Mouse (Mus musculus): ENCODE results near the gene Igf2. TPM values are rescaled to one million over a fixed set of nuclear protein-coding genes. Genes with fewer than 3 reads are reported as not detected.

The Igf2 gene
- total RNA-seq (2017), result 0.21 TPM in 1 of 3 replicates, not detected in the others

DNA sequence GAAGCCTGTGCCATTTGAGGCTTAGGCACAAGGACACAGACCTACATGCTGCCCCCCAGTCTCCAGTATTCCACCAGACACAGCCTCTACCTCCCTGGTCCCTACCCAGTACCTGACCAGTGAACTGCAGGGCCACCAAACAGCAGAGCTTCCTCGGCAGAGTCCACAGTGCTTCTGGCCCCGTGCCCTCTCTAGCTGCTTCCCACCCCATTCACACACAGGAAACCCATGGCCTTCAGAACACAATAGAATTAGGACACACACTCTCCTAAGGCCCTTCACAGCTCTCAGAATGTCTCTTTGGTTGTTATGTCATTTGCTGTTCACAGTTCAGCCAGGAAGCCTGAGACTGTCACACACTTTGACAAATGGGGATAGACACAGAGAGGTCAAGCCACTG is at the start of gene Igf2:
TSS of gene Igf2 (minus strand) at position 158 of the 400 bp plus-strand sequence.
- ATAC-seq (replicated peaks; ENCODE audit: insufficient number of reproducible peaks, low FRiP score, low TSS enrichment, poor library complexity, severe bottlenecking), result no peak

DNA sequence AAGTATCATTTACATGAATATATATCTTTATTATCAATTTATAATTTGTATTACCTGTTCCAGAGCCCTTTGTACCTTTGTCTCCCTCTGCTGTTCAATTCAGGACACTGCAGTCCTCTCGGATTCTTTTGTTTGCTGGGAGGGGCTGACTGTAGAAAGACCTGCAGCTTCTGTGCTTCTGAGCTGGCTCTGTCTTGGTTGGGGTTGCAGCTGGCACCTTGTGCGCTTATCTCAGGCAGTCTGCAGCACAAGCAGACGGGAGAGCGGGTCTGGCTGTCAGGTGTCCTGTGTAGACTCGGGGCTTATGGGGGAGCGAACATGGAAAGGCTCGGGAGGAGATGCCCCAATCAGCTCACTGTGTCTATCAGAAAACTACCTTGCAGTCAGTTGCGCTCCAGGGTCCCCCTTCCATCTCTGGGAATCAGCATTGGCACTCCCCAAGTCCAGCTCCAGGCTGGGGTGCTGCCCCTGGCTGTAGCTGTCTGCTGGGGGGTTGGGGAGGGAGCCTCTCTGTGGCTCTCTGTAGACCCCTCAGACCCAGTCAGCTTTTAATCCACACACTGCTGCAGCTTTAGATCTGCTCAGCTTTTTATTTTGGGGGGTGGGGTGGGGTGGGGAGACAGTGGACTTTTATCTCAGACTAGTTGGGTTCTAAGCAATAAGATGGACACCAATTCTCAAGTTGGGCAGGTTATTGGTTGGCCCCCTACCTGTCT is 48.3 kb upstream of the Igf2 start:
- ATAC-seq (replicated peaks; ENCODE audit: insufficient number of reproducible peaks, low FRiP score, low TSS enrichment, poor library complexity, severe bottlenecking), result 0 out of 2 replicates have a peak, but pooled peaks have one; percentile 47

DNA sequence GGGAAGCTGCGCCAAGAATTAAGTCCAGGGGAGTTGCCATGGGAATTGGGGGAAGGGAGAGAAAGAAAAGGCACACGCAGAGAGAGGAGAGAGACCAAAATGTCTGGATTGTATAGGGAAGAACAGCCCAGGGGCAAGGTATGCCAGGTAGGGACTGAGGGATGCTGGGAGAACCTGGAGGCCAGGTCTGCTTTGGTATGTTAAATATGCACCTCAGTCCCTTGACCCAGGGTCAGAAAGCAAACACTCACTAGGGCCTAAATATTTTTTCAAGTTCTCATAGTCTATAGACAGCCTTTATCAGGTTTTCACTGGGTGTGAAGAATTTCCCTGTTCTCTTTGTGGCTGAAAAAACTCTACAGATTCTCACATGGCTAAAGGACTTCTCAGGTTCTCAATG is 40.3 kb upstream of the Igf2 start:
- ATAC-seq (replicated peaks; ENCODE audit: insufficient number of reproducible peaks, low FRiP score, low TSS enrichment, poor library complexity, severe bottlenecking), result no peak

DNA sequence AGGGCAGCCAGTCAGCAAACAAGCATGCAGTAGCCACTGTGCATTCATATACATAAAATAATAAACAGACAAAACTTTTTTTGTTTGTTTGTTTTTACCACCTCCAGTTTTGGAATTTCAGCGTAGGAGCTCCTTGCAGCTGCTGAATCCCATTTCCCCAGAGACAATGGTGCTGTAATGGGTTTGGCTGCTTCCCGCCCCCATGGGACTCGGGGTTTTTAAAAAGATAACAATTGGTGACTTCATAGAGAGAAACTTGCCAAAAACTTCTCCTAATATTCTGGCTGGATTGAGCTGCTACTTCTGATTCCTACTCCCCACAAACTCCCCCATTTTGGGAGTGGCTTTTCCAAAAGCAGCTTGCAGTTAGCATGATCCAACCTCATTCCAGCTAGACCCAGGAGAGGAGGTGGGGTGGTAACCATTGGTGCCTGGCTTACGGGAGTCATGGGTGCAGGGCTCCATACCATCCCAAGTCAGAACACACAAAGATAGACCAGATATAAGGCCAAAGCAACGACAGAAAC is 32.8 kb upstream of the Igf2 start:
- no peak for ATAC-seq (replicated peaks; ENCODE audit: insufficient number of reproducible peaks, low FRiP score, low TSS enrichment, poor library complexity, severe bottlenecking)

DNA sequence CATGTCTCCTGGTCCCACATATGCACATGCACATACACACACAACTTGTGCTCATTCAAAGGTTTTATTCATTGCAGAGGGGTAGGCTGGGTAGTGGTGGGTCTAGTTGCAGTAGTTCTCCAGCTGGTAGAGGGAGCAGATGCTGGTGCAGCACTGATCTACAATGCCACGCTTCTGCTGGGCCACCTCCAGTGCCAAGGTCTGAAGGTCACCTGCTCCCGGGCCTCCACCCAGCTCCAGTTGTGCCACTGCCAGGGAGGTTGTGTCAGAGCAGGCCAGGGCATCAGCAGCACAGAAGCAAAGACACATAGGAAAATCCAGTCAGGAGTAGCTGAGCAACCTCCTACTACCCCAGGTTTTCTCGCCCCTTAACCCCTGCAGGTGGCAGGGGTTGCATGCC is 12.0 kb upstream of the Igf2 start:
- no peak for ATAC-seq (replicated peaks; ENCODE audit: insufficient number of reproducible peaks, low FRiP score, low TSS enrichment, poor library complexity, severe bottlenecking)

DNA sequence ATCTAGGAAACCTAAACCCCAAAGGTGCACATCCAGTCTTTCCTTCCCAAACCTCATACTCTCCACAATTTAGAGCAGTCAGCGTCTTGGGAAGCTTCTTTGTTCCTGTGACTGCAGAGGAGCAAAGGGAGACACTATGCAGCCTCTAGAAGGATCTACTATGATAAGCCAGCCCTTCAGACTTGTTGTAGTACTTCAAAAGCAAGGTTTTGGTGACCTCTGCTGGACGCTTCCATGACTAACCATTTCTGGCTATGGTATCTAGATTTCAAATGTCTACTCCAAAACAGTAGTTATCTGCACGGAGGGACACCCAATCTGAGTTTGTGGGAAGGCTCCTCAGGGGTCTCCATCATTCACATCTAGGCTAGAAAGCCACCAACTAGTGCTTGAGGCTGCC is 9.0 kb upstream of the Igf2 start:
- no peak for ATAC-seq (replicated peaks; ENCODE audit: insufficient number of reproducible peaks, low FRiP score, low TSS enrichment, poor library complexity, severe bottlenecking)

DNA sequence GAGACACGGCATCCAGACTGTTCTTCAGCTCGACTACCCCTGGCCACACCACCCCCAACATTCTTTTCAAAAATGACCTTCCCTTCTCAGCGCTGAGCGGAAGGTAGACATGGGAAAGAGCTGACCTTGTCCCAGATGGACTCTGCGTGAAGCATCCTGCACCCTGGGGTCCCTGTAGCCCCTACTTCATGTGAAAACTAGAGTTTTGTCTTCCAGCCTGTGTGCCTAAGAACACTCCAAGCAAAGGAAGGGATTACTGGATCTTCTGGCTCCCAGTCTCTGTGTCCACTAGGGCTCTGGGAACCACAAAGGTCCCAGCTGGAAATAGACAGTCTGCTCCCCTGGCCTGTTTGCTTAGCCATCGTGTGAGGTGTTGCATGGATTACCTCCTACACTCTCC is 8.5 kb upstream of the Igf2 start:
- ATAC-seq (replicated peaks; ENCODE audit: insufficient number of reproducible peaks, low FRiP score, low TSS enrichment, poor library complexity, severe bottlenecking), result no peak

DNA sequence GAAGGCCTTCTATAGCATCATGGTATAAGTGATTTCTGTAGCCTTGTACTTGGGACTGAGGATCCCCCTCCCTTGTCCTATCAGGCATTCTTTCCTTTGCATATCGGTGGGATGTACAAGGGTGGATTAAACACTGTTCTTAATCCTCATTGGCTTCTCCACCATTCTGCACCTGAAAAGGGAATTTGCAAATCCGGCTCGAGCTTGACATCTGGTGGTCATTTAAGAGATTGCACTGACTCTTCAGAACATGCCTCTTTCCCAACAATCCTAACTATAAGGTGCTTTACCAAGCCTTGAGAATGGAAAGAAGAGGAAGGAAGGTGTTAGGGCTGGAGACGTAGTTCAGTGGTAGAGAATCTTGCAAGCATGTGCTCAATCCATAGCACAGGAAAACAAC is 5.5 kb upstream of the Igf2 start:
- ATAC-seq (replicated peaks; ENCODE audit: insufficient number of reproducible peaks, low FRiP score, low TSS enrichment, poor library complexity, severe bottlenecking), result 0 out of 2 replicates have a peak, but pooled peaks have one; percentile 48

DNA sequence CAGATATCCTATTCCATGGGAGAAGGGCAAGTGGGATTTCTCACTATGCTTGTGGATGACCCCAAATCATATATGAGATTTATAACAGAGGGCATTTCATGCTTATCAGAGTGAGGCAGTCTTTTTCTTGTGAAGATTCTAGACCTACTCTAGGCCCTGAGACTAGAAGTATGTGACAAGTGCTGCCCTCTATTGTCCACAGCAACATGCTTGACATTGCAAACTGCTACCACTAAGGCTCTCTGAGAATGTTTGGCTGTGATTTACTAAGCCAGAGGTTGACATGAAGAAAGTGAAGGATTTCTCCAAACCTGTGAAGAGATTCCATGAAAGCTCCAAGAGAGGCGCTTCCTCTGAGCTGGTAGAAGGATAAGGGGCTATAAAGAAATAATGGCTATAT is 4.5 kb upstream of the Igf2 start:
- no peak for ATAC-seq (replicated peaks; ENCODE audit: insufficient number of reproducible peaks, low FRiP score, low TSS enrichment, poor library complexity, severe bottlenecking)

DNA sequence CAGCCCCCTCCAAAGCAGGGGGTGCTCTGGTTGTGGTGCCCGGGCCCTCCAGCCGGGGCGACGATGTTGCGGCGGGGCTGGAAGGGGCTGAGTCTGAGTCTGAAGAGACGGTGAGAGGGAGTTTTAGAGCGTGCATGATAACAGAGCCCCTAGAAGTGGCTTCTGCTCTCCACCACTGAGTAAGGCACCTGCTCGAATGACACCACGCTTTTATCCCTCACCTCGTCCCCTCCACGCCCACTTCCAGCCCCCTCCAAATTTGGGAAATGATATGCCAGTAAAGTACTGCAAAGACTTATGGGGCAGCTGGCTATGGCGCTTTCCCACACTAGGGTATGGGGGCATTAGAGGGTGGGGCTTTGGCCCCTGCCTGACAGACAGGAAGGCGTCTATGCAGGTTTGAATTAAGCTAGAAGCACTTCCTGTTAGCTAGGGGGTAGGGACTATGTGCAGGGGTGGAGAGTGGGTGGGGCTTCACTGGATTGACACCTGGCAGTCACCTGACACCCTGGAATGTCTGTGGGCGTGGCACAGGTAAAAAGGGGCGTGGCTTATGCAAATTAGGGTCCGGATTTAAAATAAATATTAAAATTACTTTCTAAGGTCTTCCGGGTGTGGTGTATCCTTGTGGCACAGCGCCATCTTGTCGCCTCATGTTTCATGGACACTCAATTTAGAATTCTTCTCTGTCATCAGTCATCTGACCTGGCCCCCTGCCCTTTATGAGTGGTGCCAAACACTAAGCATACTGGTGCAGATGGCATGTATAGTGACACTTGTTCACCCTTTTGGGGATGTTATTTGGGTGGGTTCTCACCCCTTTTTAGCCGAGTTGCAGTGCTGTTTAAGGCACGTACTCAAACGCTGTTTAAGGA is 3.4 kb upstream of the Igf2 start, which contains the start of gene Gm49394:
TSS of gene Gm49394 (minus strand) at position 192 of the 875 bp plus-strand sequence.
- no peak for ATAC-seq (replicated peaks; ENCODE audit: insufficient number of reproducible peaks, low FRiP score, low TSS enrichment, poor library complexity, severe bottlenecking)

DNA sequence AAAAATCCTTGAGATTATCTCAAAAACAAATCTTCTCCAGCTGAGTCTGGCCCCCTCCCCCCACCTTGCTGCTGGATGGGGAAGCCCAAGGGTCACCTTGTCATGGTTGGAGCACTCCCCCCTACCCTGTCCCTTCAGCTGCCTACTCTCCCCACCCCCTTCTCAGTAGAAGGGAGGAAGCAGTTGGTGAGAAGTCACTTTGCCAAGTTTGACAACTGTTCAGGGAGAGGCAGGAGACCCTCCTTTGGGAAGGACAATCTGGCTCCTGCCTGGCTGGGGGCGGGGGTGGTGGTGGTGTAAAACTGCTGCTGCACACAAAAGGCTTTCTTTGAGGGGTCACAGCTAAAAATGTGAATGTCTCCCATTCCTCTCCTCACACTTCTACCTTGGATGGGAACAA is 1.7 kb upstream of the Igf2 start:
- ATAC-seq (replicated peaks; ENCODE audit: insufficient number of reproducible peaks, low FRiP score, low TSS enrichment, poor library complexity, severe bottlenecking), result no peak

DNA sequence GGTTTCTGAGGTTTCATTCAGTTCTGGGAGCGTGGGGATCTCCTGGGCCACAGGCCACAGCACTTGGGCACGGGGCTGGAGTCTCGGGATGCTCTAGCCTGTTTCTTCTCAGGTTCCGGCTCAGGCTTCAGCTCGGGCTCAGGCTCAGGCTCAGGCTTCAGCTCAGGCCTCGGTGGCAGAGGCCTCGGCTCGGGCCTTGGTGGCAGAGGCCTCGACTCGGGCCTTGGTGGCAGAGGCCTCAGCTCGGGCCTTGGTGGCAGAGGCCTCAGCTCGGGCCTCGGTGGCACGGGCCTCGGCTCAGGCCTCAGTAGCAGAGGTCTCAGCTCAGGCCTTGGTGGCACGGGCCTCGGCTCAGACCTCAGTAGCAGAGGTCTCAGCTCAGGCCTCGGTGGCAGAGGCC is 905 bp upstream of the Igf2 start:
- ATAC-seq (replicated peaks; ENCODE audit: insufficient number of reproducible peaks, low FRiP score, low TSS enrichment, poor library complexity, severe bottlenecking), result no peak

DNA sequence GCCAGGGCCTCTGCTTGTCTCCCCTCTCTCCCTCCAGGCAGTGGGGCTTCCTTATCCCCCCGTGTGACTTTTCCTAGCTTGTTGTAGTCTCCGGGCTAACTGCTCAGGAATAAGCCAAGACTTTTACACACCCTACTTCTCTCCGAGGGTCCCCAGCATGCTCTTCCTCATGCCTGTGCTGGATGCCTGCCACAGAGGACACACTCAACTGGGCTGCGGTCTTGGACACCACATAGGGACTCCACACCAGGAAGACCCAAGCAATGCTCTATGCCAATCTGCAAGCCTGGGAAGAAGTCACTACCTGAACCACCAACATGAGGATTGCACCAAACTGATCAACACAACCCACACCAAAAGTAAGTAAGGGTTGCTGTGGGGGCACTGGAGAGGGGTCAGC is 507 bp downstream of the Igf2 start:
- no peak for ATAC-seq (replicated peaks; ENCODE audit: insufficient number of reproducible peaks, low FRiP score, low TSS enrichment, poor library complexity, severe bottlenecking)

DNA sequence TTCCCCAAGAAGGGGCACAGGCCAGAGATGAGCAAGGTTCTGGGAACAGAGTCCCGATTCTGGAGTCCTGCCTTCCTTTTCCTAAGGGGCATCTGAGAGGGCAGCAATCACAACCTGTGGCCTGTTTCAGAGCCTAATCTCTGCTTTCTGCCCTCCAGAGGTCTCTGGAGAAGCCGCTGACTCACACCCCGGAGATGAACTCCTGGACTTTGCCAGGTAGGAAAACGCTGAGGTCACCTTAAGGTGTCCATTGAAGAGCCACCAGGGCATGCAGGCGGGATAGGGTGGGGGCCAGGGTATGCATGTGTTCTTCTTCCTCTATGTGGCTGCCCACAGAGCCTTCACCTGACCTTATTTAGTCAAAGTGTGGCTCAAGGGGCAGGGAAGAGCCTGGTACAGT is 1.3 kb downstream of the Igf2 start:
- ATAC-seq (replicated peaks; ENCODE audit: insufficient number of reproducible peaks, low FRiP score, low TSS enrichment, poor library complexity, severe bottlenecking), result no peak

DNA sequence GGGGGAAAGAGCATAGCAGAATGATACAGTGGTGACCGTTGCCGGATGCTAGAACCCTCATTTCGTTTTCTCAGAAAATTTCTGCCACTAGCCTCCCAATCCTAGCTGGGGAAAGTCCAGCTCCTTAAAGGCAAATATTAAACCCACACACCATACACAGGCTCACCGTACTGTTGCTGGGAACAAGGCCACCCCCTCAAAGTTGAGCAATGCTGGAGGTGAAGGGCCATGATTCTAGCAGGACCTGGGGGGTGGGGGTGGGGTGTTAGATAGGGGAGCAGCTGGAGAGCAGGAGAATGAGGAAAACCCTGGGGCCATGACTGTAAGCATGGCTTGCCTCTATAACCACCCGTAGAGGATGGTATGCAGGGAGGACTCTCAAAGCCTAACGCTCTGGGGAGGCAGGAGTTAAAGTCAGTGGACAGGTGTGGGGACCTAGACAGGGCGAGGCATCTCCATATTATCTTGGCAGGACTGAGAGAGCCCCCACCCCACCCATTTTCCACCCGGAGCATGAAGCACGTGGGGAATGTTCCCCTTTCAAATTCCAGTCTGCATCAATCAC is 2.1 kb downstream of the Igf2 start:
- no peak for ATAC-seq (replicated peaks; ENCODE audit: insufficient number of reproducible peaks, low FRiP score, low TSS enrichment, poor library complexity, severe bottlenecking)

DNA sequence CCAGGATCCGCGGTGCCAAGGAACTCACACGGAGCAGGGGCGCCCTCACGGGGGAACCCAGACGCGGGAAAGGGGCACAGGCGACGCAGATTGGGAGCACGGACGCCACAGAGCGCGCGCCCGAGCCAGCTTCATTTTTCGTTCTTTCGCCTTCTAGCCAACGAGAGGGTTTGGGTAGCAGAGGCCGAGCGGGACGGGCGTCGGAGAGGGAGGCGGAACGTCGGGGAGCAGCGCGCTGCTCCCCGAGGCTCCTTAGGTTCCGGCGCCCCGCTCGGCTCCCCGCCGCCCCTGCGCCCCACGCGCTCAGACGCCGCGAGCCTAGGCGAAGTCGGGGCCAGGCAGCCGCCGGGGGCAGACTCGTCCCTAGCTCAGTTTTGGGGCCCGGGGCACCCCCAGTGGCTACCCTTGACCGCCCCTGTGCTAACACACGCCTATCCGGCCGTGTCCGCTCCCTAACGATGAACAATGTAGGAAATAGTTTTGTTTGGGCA is 2.6 kb downstream of the Igf2 start:
- no peak for ATAC-seq (replicated peaks; ENCODE audit: insufficient number of reproducible peaks, low FRiP score, low TSS enrichment, poor library complexity, severe bottlenecking)

DNA sequence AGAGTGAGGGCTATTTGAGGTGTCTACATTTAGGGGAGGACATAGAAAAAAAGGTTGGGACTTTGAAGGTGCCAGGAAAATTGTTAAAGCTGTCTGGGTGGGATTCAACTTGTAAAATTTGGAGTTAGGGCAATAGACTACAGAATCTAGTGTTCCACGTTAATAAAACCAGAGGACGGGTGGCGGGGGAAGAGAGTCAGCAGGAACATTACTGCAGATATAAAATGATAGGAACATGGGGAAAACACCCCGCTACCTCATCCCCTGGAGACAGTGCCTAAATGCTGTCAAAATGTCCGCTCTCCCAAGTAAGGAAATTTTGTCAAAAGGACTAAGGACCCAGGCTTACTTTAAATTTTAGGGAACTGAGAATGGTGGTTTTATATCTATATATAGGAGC is 3.5 kb downstream of the Igf2 start:
- ATAC-seq (replicated peaks; ENCODE audit: insufficient number of reproducible peaks, low FRiP score, low TSS enrichment, poor library complexity, severe bottlenecking), result no peak

DNA sequence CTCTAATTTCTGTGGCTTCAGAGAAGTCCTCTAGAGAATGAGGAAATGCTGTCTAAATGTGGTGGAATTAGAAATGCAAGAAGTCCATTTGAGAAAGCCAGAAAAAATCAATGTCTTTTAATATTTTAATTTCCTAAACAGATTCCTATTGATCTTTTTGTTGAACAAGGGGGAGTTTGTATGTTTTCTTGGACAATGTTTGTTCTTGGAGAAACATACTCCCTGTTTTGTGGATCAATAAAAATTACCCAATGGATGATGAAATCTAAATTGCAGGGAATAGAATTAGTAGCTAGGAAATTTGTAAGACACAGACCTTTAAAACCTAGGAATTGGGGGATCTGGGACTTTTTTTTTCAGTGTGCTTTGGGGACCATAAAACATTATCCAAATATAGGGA is 4.8 kb downstream of the Igf2 start:
- ATAC-seq (replicated peaks; ENCODE audit: insufficient number of reproducible peaks, low FRiP score, low TSS enrichment, poor library complexity, severe bottlenecking), result no peak

DNA sequence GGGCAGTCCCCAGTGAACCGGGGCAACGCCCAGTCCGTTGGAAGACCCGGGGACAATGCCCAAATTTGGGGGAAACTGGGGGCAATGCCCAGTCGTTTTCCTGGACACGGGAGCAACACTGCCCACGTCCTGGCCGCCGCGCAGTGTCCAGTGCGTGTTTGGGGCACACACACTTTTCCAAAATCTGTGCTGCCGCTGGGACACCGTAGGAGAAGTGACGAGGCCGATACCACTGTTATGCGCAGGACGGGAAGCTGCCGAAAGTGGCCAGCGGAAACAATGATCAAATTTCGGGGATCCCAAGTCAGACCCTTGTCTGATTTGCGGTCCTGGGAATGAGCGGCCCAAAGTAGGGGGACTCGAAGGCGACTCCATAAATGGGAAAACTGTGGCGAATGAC is 5.6 kb downstream of the Igf2 start:
- ATAC-seq (replicated peaks; ENCODE audit: insufficient number of reproducible peaks, low FRiP score, low TSS enrichment, poor library complexity, severe bottlenecking), result no peak

DNA sequence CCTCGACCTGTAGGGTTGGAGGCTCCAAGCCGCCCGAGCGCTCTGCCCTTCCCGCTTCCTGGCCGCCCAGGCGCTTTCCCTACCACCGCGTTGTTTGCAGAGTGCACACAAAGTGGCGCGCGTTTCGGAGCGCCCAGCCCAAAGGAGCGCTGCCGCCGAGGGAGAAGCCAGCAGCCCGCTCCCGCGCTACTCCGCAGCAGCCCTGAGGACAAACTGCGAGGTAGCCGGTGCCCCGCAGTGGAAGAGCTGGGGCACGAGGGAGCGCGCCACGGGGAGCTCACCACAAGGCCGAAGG is 6.0 kb downstream of the Igf2 start:
- ATAC-seq (replicated peaks; ENCODE audit: insufficient number of reproducible peaks, low FRiP score, low TSS enrichment, poor library complexity, severe bottlenecking), result no peak
